Mouse (Mus musculus) lung, embryonic 14.5 days (tissue): ENCODE data around the gene Hdgfl2. TPM values are rescaled to one million over a fixed set of nuclear protein-coding genes. Genes with fewer than 3 reads are reported as not detected.
A peak's percentile ranks its signal among the peaks of the same experiment; 100 is the strongest.

ENCODE experiments used
- ATAC-seq: fragments of 200-750 bp; cut with Nextera tagmentation; 2 replicates; pipeline ENCODE4 v1.8.0; 2017; ENCODE audit warnings: mild to moderate bottlenecking, moderate TSS enrichment, moderate library complexity; ENCODE audit not compliant: insufficient read depth
- DNase-seq: peaks from one replicate; pipeline ENCODE4 v3.0.0-alpha.2; 2015
- H3K27ac ChIP-seq: fragments of 300-500 bp; sonication (generic); 2 replicates; pipeline ENCODE4 v1.5.1; 2014; ENCODE audit warnings: low read depth, mild to moderate bottlenecking, moderate library complexity
- H3K27me3 ChIP-seq: fragments of 300-500 bp; sonication (generic); 2 replicates; pipeline ENCODE4 v1.6.1; 2014; ENCODE audit warnings: low read length, control low read depth; ENCODE audit not compliant: insufficient read depth
- H3K36me3 ChIP-seq: fragments of 300-500 bp; sonication (generic); 2 replicates; pipeline ENCODE4 v1.6.1; 2014; ENCODE audit warnings: control low read depth; ENCODE audit not compliant: insufficient read depth
- H3K4me1 ChIP-seq: fragments of 300-500 bp; sonication (generic); 2 replicates; pipeline ENCODE4 v1.6.1; 2014; ENCODE audit warnings: antibody characterized with exemption, control low read depth; ENCODE audit not compliant: insufficient read depth
- H3K4me2 ChIP-seq: fragments of 300-500 bp; sonication (generic); 2 replicates; pipeline ENCODE4 v1.6.1; 2014; ENCODE audit warnings: mild to moderate bottlenecking
- H3K4me3 ChIP-seq: fragments of 300-500 bp; sonication (generic); 2 replicates; pipeline ENCODE4 v1.5.1; 2014; ENCODE audit warnings: low read depth, low read length
- H3K9ac ChIP-seq: fragments of 300-500 bp; sonication (generic); 2 replicates; pipeline ENCODE4 v1.6.1; 2014
- H3K9me3 ChIP-seq: fragments of 300-500 bp; sonication (generic); 2 replicates; pipeline ENCODE4 v1.6.1; 2016; ENCODE audit warnings: low read depth, low read length, control low read depth
- CTCF ChIP-seq: IDR thresholded peaks from 2 replicates; pipeline ENCODE4 v1.5.1; 2016; ENCODE audit warnings: antibody characterized with exemption, low read depth
- WGBS: fragments of 180-500 bp; shearing (Covaris S2); extraction: QIAGEN DNeasy Blood & Tissue Kit; methylation state at CpG from one replicate; pipeline ENCODE4 v1.1.7; 2014; 5-methylcytosine and 5-hydroxymethylcytosine counted together
- polyA plus RNA-seq: library from polyadenylated mRNA; unstranded; fragments of >200 nt; fragmentation: Nextera tagmentation; extraction: Ambion mirVana; gene quantifications from 2 replicates; pipeline ENCODE4 v1.2.1, GENCODE M21; 2014

Hdgfl2 gene
- polyA plus RNA-seq, result 96.2 and 111 TPM in 2 replicates

DNA sequence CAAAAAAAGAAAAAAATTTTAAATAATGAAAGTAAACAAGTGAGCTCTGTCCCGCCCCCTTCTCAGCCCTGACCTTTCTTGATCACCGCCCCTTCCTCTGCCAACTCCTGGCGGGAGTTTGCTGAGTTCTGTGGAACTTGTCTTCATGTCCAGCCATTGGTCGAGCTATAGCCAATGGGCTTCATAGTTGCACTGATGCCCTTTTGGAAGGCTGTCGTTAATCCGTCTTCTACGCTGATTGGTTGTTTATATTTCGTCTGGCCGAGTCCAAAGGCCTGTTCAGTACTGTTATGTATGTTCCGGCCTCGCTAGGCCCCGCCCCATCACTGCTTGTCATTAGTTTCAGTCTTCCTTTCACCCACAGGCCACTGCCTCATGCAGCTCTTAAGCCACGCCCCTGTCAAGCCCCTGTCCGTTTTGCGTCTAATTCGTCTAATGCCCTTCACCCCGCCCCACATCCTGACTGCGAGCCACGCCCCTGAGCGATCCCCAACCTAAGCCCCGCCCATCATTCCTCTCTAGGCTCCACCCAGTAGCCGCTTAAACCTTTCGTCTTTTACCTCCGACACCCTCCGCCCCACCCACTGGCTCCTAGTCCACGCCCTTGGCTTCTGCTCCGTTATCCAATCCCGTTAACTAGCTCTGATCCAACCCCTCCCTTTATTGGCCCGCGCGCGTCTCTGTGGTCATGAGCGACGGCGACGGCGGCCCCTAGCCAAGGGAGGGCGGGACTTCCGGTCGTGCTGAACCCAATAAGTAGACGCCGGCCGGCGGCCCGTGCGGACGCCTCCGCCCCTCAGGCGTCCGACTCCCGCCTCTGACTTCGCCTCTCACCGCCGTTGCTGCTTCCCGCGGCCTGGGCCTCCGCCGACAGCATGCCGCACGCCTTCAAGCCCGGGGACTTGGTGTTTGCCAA lies at the start of gene Hdgfl2:
TSS of gene Hdgfl2 (plus strand) at position 755 of the 916 bp plus-strand sequence.
- Histone ChIP-seq H3K4me1 (peaks cover 7% of the 10 kb centered on the region), H3K4me3 (peak within 1 kb of the TSS; percentile 79), H3K9ac (peak within 1 kb of the TSS; percentile 74), H3K36me3 (peaks cover 19% of the 10 kb centered on the region), H3K27ac (peak within 1 kb of the TSS; percentile 36; the same call in 1 of the 2 replicates), H3K27me3 (no peaks in the 10 kb centered on the region), H3K4me2 (peak within 1 kb of the TSS; percentile 97), H3K9me3 (no peaks in the 10 kb centered on the region)
- DNase-seq (peak; percentile 100), ATAC-seq (peak; percentile 94)
- WGBS, result under 1% methylated on average over 61 of the region's 61 CpGs
- no peak for TF ChIP-seq CTCF

GRCm38 (mm10) chr17:56030238-56030870 lies 49.1 kb upstream of the Hdgfl2 start:
- Histone ChIP-seq H3K9ac (no peak overlapping the region), H3K4me1 (peaks cover 8% of the 10 kb centered on the region), H3K27ac (no peak overlapping the region), H3K4me2 (no peak overlapping the region), H3K4me3 (no peak overlapping the region), H3K36me3 (peaks cover 61% of the 10 kb centered on the region), H3K27me3 (no peaks in the 10 kb centered on the region), H3K9me3 (no peaks in the 10 kb centered on the region)
- DNase-seq (no peak), ATAC-seq (no peak)
- 88% methylated on average over 9 of the region's 9 CpGs for WGBS
- no peak for TF ChIP-seq CTCF

DNA sequence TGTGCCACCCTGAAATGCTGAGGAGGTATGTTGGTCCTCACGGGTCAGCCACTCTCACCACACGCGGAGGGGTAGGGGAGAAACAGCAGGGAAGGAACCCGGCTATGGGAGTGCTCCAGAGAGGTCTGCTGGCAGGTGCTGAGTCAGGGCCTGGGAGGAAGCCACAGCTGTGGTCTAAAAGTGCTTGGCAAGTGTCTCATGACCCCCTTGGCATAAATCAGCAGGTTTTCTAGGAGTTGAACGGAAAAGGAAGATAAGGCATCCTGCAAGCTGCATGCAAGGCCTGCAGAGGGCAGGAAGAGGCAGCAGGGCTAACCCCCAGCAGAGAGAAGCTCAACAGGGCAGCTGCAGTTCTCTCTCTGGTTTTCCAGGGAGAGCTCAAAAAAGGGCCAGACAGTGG lies 48.5 kb upstream of the Hdgfl2 start:
- H3K27ac ChIP-seq, result no peak overlapping the region
- H3K9me3 ChIP-seq, result no peaks in the 10 kb centered on the region
- peaks cover 11% of the 10 kb centered on the region for H3K4me1 ChIP-seq
- ATAC-seq (no peak), DNase-seq (peak; percentile 27)
- peaks cover 58% of the 10 kb centered on the region for H3K36me3 ChIP-seq
- WGBS, result 52% methylated on average over 5 of the region's 5 CpGs
- no peak overlapping the region for H3K4me2 ChIP-seq
- no peak overlapping the region for H3K9ac ChIP-seq
- H3K27me3 ChIP-seq, result no peaks in the 10 kb centered on the region
- TF ChIP-seq CTCF, result no peak
- no peak overlapping the region for H3K4me3 ChIP-seq

DNA sequence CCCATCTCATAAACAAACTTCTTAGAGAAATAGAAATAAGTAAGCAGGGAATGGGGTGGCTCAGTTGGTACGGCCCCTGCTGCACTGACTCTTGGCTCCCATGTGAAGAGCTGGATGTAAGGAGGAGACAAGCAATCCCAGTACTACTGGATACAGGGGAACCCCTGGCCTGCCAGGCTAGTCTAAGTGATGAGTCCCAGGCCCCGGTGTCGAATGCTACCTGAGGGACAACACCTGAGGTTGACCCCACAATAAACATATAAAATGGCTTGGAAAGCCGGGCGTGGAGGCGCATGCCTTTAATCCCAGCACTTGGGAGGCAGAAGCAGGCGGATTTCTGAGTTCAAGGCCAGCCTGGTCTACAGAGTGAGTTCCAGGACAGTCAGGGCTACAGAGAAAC lies 48.0 kb upstream of the Hdgfl2 start:
- ATAC-seq (no peak), DNase-seq (no peak)
- H3K4me1 ChIP-seq, result peaks cover 11% of the 10 kb centered on the region
- peaks cover 58% of the 10 kb centered on the region for H3K36me3 ChIP-seq
- H3K27me3 ChIP-seq, result no peaks in the 10 kb centered on the region
- no peak overlapping the region for H3K27ac ChIP-seq
- 91% methylated on average over 7 of the region's 7 CpGs for WGBS
- H3K9ac ChIP-seq, result no peak overlapping the region
- H3K9me3 ChIP-seq, result no peaks in the 10 kb centered on the region
- no peak overlapping the region for H3K4me3 ChIP-seq
- H3K4me2 ChIP-seq, result no peak overlapping the region
- TF ChIP-seq CTCF, result no peak

DNA sequence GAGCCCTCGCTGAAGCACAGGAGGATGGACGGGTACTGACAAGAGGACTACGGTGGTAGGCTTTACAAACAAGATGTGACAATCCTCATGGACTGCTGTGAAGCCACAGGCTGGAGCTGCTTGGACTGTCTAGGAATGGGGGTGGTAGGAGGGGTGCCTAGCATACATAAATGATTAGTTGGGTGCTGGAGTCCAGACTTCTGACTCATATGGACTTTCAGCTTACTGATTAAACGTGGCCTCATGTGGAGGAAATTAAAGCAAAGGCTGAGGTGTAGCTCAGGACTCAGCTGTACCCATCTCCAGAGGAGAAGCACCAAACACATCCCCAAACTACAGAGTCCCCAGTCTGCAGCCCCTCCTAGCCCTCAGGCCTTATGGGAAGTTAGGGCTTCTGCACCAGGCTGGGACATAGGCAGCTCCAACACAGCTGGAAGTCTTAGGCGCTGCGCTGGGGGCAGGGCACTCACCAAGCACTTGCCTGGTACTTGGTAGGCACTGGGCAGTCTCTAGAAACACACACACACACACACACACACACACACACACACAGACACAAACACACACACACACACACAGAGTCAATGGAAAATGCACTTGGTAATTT lies 47.2 kb upstream of the Hdgfl2 start:
- DNase-seq (no peak), ATAC-seq (no peak)
- TF ChIP-seq CTCF, result no peak
- Histone ChIP-seq H3K27ac (no peak overlapping the region), H3K36me3 (peaks cover 58% of the 10 kb centered on the region), H3K4me2 (no peak overlapping the region), H3K9ac (no peak overlapping the region), H3K9me3 (no peaks in the 10 kb centered on the region), H3K4me3 (no peak overlapping the region), H3K4me1 (peaks cover 11% of the 10 kb centered on the region), H3K27me3 (no peaks in the 10 kb centered on the region)
- WGBS, result 77% methylated on average over 6 of the region's 6 CpGs

DNA sequence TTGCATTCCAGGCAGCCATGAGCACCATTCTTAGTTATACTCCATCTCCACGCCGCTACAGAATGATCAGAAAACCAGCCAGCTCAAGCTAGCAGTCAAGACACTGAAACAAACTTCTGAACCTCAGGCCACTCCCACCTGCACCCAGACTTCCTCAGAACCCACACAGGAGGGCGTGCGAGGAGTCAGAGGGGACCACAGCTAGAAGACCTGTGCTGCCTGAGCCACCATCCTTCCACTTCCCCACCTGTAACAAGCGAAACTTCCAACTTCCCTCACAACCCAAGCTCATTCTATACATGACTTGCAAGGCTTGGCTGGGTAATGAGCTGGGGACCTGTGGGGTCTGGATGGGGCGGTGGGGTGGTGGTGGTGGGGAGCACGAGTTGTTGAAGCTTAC lies 46.6 kb upstream of the Hdgfl2 start:
- Histone ChIP-seq H3K9ac (no peak overlapping the region), H3K4me1 (peaks cover 11% of the 10 kb centered on the region), H3K4me2 (no peak overlapping the region), H3K27me3 (no peaks in the 10 kb centered on the region), H3K4me3 (no peak overlapping the region), H3K27ac (no peak overlapping the region), H3K9me3 (no peaks in the 10 kb centered on the region), H3K36me3 (peaks cover 53% of the 10 kb centered on the region)
- TF ChIP-seq CTCF, result no peak
- WGBS, result 72% methylated on average over 7 of the region's 7 CpGs
- ATAC-seq (no peak), DNase-seq (no peak)
